26 mouse cellular contexts compared by ENCODE assay signal in the genomic region with DNA sequence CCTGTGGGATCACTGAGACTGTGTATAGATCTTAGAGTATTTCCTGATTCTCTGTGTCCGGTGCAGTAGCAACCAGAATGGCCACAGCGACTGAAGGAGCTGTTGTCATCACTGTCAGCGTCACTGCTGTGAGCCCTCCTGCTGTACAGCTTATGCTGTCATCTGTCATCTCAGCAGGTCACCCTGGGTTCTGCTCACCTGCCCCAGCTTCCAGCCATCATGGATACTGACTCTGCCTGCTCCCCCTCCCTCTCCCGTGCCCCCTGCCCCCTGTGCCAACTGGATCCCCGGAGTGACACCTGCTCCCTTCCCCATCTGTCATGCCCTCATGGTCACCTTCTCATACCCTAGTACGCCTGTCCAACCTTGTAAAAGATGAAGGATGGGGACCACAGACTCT.
DNase-seq lines count a peak whose midpoint lies in the region; ATAC-seq and TF ChIP-seq lines count a peak whose summit lies in the region.
"Had no signal": no experiment of that assay in that cellular context is flagged by ENCODE, and none has a peak within 500 bp of the region (broad histone marks: within the 10 kb centered on the region; RNA-seq: fewer than 3 reads in every experiment).

No protein-coding gene starts in this region.

- H3K27ac ChIP-seq in hindbrain, embryonic 14.5 days = no peak overlapping the region
- H3K27ac ChIP-seq in hindbrain, embryonic 12.5 days = no peak overlapping the region
- H3K27ac ChIP-seq in midbrain, postnatal 0 days (ENCODE audit: low read depth, low read length) = no peak overlapping the region
- H3K27ac ChIP-seq in midbrain, embryonic 16.5 days (ENCODE audit: low read length) = no peak overlapping the region
- H3K27ac ChIP-seq: embryonic facial prominence, embryonic 13.5 days; forebrain, embryonic 13.5 days; gastrocnemius, adult 2 months; limb, embryonic 15.5 days; liver, embryonic 15.5 days; lung, embryonic 15.5 days; midbrain, embryonic 15.5 days; neural tube, embryonic 15.5 days had no signal

- no peaks in the 10 kb centered on the region for H3K27me3 ChIP-seq in hindbrain, embryonic 14.5 days (ENCODE audit: control insufficient read depth, insufficient read depth, low read length)
- no peaks in the 10 kb centered on the region for H3K27me3 ChIP-seq in hindbrain, embryonic 12.5 days
- no peaks in the 10 kb centered on the region for H3K27me3 ChIP-seq in midbrain, postnatal 0 days (ENCODE audit: insufficient read depth, low read length)
- H3K27me3 ChIP-seq in midbrain, embryonic 16.5 days (ENCODE audit: control insufficient read depth, insufficient read depth, low read depth, low read length) = no peaks in the 10 kb centered on the region
- H3K27me3 ChIP-seq: embryonic facial prominence, embryonic 13.5 days; forebrain, embryonic 13.5 days; limb, embryonic 15.5 days; liver, embryonic 15.5 days; lung, embryonic 15.5 days; midbrain, embryonic 15.5 days; neural tube, embryonic 15.5 days had no signal

- H3K4me2 ChIP-seq in hindbrain, embryonic 14.5 days (replicated peaks) = no peak overlapping the region
- no peak overlapping the region for H3K4me2 ChIP-seq in hindbrain, embryonic 12.5 days (replicated peaks)
- no peak overlapping the region for H3K4me2 ChIP-seq in midbrain, postnatal 0 days (ENCODE audit: low read depth, low read length, poor library complexity, severe bottlenecking)
- no peak overlapping the region for H3K4me2 ChIP-seq in midbrain, embryonic 16.5 days (ENCODE audit: low read length)
- H3K4me2 ChIP-seq: embryonic facial prominence, embryonic 13.5 days; forebrain, embryonic 13.5 days; limb, embryonic 15.5 days; liver, embryonic 15.5 days; lung, embryonic 15.5 days; midbrain, embryonic 15.5 days; neural tube, embryonic 15.5 days had no signal

- H3K4me1 ChIP-seq in hindbrain, embryonic 14.5 days (replicated peaks; ENCODE audit: control insufficient read depth, insufficient read depth, low read length) = no peaks in the 10 kb centered on the region
- H3K4me1 ChIP-seq in hindbrain, embryonic 12.5 days = peaks cover 3% of the 10 kb centered on the region; the same call in 1 of the 2 replicates
- no peaks in the 10 kb centered on the region for H3K4me1 ChIP-seq in midbrain, postnatal 0 days (ENCODE audit: insufficient read depth, low read length)
- no peaks in the 10 kb centered on the region for H3K4me1 ChIP-seq in midbrain, embryonic 16.5 days (ENCODE audit: control insufficient read depth, insufficient read depth, low read length)
- H3K4me1 ChIP-seq: embryonic facial prominence, embryonic 13.5 days; forebrain, embryonic 13.5 days; limb, embryonic 15.5 days; lung, embryonic 15.5 days; midbrain, embryonic 15.5 days; neural tube, embryonic 15.5 days had no signal

- WGBS in hindbrain, embryonic 14.5 days = 66% methylated on average over 6 of the region's 6 CpGs
- WGBS in hindbrain, embryonic 12.5 days = 68% methylated on average over 6 of the region's 6 CpGs
- WGBS in midbrain, postnatal 0 days = 75% methylated on average over 6 of the region's 6 CpGs
- 63% methylated on average over 6 of the region's 6 CpGs for WGBS in midbrain, embryonic 16.5 days

- H3K9me3 ChIP-seq in hindbrain, embryonic 14.5 days (ENCODE audit: control insufficient read depth, low read length) = no peaks in the 10 kb centered on the region
- no peaks in the 10 kb centered on the region for H3K9me3 ChIP-seq in hindbrain, embryonic 12.5 days (replicated peaks)
- no peaks in the 10 kb centered on the region for H3K9me3 ChIP-seq in midbrain, postnatal 0 days (ENCODE audit: low read length)
- H3K9me3 ChIP-seq in midbrain, embryonic 16.5 days (replicated peaks; ENCODE audit: control insufficient read depth, low read length, poor library complexity, severe bottlenecking) = no peaks in the 10 kb centered on the region
- H3K9me3 ChIP-seq: embryonic facial prominence, embryonic 13.5 days; forebrain, embryonic 13.5 days; limb, embryonic 15.5 days; liver, embryonic 15.5 days; lung, embryonic 15.5 days; midbrain, embryonic 15.5 days; neural tube, embryonic 15.5 days had no signal

- no peak overlapping the region for H3K4me3 ChIP-seq in hindbrain, embryonic 14.5 days (replicated peaks; ENCODE audit: low read length)
- H3K4me3 ChIP-seq in hindbrain, embryonic 12.5 days = no peak overlapping the region
- H3K4me3 ChIP-seq in midbrain, postnatal 0 days (ENCODE audit: low read depth, low read length) = no peak overlapping the region
- no peak overlapping the region for H3K4me3 ChIP-seq in midbrain, embryonic 16.5 days (ENCODE audit: low read depth, low read length)
- H3K4me3 ChIP-seq: embryonic facial prominence, embryonic 13.5 days; erythroblast, embryonic 14.5 days; forebrain, embryonic 13.5 days; gastrocnemius, adult 2 months; limb, embryonic 15.5 days; liver, embryonic 15.5 days; lung, embryonic 15.5 days; midbrain, embryonic 15.5 days; neural tube, embryonic 15.5 days had no signal

- TF ChIP-seq CTCF in midbrain, postnatal 0 days (IDR thresholded peaks at IDR 0.05) = no peak

- H3K36me3 ChIP-seq in hindbrain, embryonic 14.5 days (replicated peaks; ENCODE audit: control insufficient read depth, insufficient read depth) = no peaks in the 10 kb centered on the region
- H3K36me3 ChIP-seq in hindbrain, embryonic 12.5 days = no peaks in the 10 kb centered on the region
- H3K36me3 ChIP-seq in midbrain, postnatal 0 days (ENCODE audit: insufficient read depth, low read length) = no peaks in the 10 kb centered on the region
- no peaks in the 10 kb centered on the region for H3K36me3 ChIP-seq in midbrain, embryonic 16.5 days (ENCODE audit: control insufficient read depth, insufficient read depth, low read length)
- H3K36me3 ChIP-seq: embryonic facial prominence, embryonic 13.5 days; limb, embryonic 15.5 days; liver, embryonic 15.5 days; lung, embryonic 15.5 days; midbrain, embryonic 15.5 days; neural tube, embryonic 15.5 days had no signal

- peak; percentile 65; the same call in 1 of the 2 replicates for ATAC-seq in hindbrain, embryonic 14.5 days (ENCODE audit: low FRiP score)
- ATAC-seq in hindbrain, embryonic 12.5 days (ENCODE audit: low FRiP score) = no peak
- no peak for ATAC-seq in midbrain, postnatal 0 days (ENCODE audit: low FRiP score)
- no peak for ATAC-seq in midbrain, embryonic 16.5 days
- ATAC-seq: CD4-positive, CD25-positive, alpha-beta regulatory T cell, adult 4 months; forebrain, embryonic 13.5 days; inflammation-experienced regulatory T-cells, adult 6 months; midbrain, embryonic 15.5 days had no signal

- DNase-seq in hindbrain, embryonic 14.5 days (ENCODE audit: low spot score) = no peak
- peak; percentile 73 for DNase-seq in midbrain, postnatal 0 days (ENCODE audit: low spot score)
- peak; percentile 91 for DNase-seq in cerebellum, adult 8-10 months
- DNase-seq in cerebellum, postnatal 36 days = peak; percentile 89 to 91
- no peak for DNase-seq in adrenal gland, postnatal 25 days
- no peak for DNase-seq in adrenal gland, adult 2 months
- DNase-seq: embryo, embryonic 11 days; gastrocnemius, adult 2 months; kidney, adult 18-20 months; kidney, postnatal 4 days; layer of hippocampus, adult 9-11 months; lung, postnatal 36 days; thymus, adult 18-20 months; thymus, postnatal 36 days had no signal

- no peak overlapping the region for H3K9ac ChIP-seq in hindbrain, embryonic 14.5 days
- H3K9ac ChIP-seq in hindbrain, embryonic 12.5 days = no peak overlapping the region
- H3K9ac ChIP-seq in midbrain, postnatal 0 days (replicated peaks; ENCODE audit: low read length, poor library complexity, severe bottlenecking) = no peak overlapping the region
- H3K9ac ChIP-seq in midbrain, embryonic 16.5 days (ENCODE audit: low read depth, low read length) = no peak overlapping the region
- H3K9ac ChIP-seq: embryonic facial prominence, embryonic 13.5 days; forebrain, embryonic 13.5 days; limb, embryonic 15.5 days; liver, embryonic 15.5 days; lung, embryonic 15.5 days; midbrain, embryonic 15.5 days; neural tube, embryonic 15.5 days had no signal

Comparison
In these comparisons a context has a peak if more than half of its experiments do, and no peak if none do; other contexts are left out.
1. DNase-seq: peak in midbrain, postnatal 0 days (single experiment), cerebellum, adult 8-10 months (single experiment) and cerebellum, postnatal 36 days (2 of 2); none in hindbrain, embryonic 14.5 days (single experiment), adrenal gland, postnatal 25 days (single experiment) and adrenal gland, adult 2 months (single experiment).